Mouse (Mus musculus) v-Abl transformed pro-B cells (cell line): ENCODE measurements at regions not wholly inside any gene's neighbourhood (a gene's known extent, or its start where the extent isn't known, plus 50 kb on each side); places are given as distances from the start of the nearest gene placed in this dataset.

Experiments used
- in situ Hi-C, 2 experiments: fragments of 400-800 bp; cut with MboI; formaldehyde crosslinking; loops; one replicate each; pipeline ENCODE4 v1.15.1; 2025; ENCODE audit not compliant: unreplicated experiment in 2 of 2

GRCm38 (mm10) chr14:24874426-24875155 lies 387.7 kb downstream of the Rps24 start:
- in situ Hi-C loops: no loop called here

GRCm38 (mm10) chr14:24875156-24875545 lies 388.2 kb downstream of the Rps24 start:
- in situ Hi-C loops: no loop called here

DNA sequence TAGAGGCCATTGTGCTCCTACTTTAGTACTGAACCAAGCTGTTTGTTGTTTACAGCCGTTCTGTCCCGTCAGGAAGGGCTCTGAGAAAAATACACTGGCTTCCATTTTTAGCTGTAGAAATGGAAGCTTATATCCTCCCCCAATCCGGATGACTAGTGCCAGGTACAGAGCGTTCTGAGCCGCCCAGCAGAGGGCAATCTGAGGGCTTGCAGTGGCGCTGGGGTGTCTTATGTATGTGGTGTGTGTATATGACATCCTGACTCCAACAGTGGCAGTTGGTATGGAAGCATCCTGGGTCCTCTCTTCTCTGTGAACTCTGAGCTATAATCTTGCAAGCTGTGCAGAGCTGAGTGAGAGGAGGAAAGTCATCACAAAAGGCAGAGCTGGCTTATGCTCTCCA lies 389.0 kb downstream of the Rps24 start:
- in situ Hi-C loops: no loop called here

- in situ Hi-C loops: no loop called here
These were observed 389.6 kb downstream of the Rps24 start for GRCm38 (mm10) chr14:24876508-24876907.

DNA sequence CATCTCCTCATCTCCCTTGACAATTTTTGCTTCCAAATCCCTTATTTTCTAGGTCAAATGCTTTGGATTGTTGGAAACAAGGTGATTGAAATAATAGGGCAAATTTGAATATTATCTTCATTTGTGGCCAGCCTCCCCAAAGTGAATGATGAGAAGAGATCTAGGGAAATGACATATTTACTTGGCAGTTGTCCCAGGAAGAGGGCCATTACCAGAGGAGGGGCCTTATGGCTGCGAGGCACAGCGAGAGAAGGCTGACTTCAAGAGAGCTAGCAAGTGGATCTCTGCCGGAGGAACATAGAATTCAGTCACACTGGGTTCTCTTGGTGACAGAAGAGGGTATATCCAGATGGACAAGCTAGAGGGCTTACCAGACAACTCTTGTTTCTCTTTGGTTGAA lies 390.9 kb downstream of the Rps24 start:
- in situ Hi-C loops: no loop called here

- in situ Hi-C loops: no loop called here
These were observed 399.2 kb downstream of the Rps24 start for GRCm38 (mm10) chr14:24886164-24886563.

- in situ Hi-C loops: no loop called here
These were observed 400.0 kb downstream of the Rps24 start for GRCm38 (mm10) chr14:24886896-24887421.

DNA sequence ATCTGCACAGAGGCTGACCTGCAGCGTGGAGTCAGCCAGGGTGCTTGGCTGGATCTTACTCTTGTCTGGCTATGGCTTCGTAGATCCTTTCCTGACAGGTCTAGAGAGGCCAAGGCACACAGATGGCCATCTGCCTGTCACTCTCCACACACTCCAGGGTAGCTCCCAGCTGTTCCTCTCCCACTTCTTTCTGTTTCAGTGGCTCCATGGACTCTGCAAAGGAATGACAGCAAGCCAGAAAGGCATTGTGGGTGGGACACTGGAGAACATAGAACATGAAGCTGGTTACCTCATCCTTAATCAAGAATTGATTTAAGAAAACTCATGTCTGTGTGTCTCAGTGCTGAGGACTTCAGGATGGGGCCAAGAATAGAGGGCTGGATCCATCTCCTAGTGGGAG lies 403.9 kb downstream of the Rps24 start:
- in situ Hi-C loops: no loop called here

- in situ Hi-C loops: no loop called here
These were observed 408.3 kb downstream of the Rps24 start for GRCm38 (mm10) chr14:24895196-24895595.

- in situ Hi-C loops: no loop called here
These were observed 409.8 kb downstream of the Rps24 start for GRCm38 (mm10) chr14:24896681-24897080.

DNA sequence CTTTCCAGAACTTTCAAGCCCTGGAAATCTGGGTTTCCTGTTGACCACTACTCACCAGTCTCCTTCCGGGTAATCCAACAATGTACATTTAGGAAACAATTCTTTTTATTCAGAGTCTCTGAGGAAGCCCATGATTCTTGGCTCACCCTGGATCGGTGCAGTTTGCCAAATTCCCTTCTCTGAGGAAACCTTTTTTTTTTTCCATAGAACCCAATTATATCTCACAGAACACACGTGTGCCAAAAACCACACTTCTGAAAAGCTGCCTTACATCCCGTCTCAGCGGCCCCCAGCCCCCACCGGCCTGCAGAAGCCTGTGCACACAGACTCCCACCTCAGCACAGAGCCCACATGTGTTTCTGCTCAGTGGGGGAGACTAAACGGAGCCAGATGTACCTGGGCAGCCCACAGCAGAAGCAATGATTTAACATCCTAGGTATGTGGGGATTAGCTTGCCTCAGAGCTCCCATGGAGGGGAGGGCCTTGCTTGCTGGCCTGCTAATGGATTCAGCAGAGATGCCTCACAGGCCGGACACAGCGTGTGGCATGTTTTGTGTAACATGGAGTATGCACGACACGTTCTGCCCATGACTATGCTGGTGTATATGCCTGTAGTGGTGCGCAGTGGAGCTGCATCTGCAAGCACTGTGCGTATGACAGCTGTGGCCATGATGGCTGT lies 413.7 kb downstream of the Rps24 start:
- in situ Hi-C loops: no loop called here

DNA sequence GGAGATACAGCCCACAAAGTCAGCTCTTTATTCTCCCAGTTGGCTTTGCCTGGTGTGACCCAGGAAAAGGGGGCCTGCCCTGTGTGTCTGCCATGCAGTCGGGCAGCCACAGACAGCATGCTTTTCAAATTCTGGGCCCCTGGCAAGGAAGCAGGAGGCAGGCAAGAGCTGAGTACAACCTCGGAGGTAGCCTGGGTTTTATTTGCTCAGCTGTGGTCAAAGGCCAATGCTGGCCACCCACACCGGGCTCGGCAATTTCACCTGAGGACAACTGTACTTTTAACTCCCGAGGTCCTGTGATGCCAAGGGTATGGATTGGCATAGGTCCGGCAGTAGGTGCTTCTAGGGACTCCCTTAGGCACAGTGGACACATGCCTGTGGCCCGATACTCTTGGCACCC lies 414.8 kb downstream of the Rps24 start:
- in situ Hi-C loops: no loop called here

DNA sequence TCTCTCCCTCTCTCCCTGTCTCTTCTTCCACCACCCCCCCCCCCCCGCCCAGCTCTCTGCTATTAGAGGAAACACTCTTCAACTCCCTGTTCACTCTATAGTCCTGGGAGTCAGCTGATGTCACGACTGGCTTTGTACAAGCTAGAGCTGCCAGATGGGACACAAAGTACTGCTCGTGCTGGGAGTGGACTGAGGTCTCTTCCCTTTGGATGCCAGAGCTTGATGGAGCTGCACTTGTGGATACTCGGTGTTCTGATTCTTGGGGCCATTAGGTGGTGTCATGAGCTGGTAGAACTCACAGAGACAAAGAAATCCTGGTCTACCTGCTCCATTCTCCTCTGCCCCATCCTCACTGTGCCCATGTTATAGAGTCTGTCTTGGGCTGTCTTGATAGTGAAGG lies 415.9 kb downstream of the Rps24 start:
- in situ Hi-C loops: no loop called here

- in situ Hi-C loops: no loop called here
These were observed 417.8 kb downstream of the Rps24 start for GRCm38 (mm10) chr14:24904712-24905111.

DNA sequence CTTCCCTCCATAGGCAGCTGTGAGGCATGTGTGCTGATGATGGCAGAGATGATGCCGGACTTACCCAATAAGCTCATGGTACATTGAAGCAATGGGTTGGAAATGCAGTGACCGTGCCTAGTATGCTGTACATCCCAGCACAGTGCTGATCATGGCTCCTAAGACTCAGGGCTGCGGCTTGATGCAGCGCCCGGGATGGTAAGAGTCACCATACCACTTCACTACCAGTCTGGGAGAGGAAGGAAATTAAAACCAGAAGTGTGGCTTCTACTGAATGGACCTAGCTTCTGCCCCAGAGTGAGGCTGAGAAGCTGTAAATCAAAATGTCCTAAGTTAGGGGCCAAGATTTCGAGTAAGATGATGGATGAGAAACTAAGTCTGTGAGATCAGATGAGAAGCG lies 420.0 kb downstream of the Rps24 start:
- in situ Hi-C loops: no loop called here

DNA sequence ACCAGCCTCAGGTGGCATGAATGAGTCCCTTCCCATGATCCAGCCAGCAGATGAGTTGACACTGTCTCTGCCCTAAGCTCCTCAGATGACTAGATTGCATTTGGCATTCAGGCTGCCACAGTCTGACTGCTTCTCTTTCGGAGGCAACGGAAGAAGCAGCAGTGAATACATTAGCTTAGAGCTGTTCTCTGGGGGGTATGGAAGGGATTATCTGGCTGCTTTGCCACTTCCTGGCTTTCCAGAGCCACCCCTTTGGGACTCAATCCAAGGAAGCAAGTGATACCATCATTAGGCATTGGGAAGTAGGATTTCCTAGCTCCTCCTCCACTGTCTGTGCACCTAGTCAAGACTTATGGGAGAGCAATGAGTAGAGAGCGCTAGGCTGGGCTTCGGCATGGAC lies 421.5 kb downstream of the Rps24 start:
- in situ Hi-C loops: no loop called here

DNA sequence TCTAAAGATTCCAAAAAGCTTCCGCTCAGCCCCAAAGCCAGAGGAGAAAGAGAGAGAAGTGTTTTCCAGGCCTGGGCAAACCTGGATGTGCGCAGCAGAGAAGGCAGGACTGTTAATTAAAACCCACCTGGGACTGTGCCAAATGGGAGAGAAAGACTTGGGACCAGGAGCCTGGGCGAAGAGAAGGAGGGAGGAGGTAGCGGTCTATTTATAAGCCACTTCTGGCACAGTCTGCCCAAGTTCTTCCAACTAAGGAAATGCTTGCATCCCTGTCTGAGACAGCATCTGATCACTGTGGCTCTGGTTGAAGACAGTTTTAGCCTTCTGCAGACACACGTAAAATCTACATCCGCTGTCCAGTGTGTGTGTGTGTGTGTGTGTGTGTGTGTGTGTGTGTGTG lies 424.7 kb downstream of the Rps24 start:
- in situ Hi-C loops: no loop called here

GRCm38 (mm10) chr14:24919056-24919455 lies 432.1 kb downstream of the Rps24 start:
- in situ Hi-C loops: no loop called here

DNA sequence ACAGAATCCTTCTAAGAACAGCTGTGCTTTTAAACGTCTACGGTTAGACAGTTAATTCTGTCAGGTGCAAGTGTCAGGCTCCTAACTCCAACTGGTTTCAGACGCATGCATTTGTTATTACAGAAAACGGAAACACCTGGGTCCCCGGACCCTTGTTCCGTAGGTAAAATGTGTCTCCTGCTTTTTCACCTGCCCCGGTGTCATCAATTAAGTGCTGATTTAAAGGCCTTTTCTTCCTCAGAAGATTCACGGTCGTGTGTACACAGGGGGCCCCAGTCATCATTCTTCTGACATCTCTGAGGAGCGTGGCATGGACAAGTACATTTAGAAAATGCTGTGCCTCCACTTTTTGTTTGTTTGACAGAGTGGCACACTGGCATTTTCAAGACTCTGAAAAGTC lies 435.1 kb downstream of the Rps24 start:
- in situ Hi-C loops: no loop called here

- in situ Hi-C loops: no loop called here
These were observed 437.6 kb downstream of the Rps24 start for GRCm38 (mm10) chr14:24924561-24924960.

GRCm38 (mm10) chr14:24926086-24927048 lies 439.4 kb downstream of the Rps24 start:
- in situ Hi-C loops: loop anchor here in 1 of 2 experiments (5.0 kb wide), 1 partner anchor 51 kb away; no protein-coding TSS in a partner anchor
